Mouse (Mus musculus) granulocyte monocyte progenitor cell, adult 5-6 weeks (primary cell): ENCODE measurements around the gene Vstm5. TPM values are rescaled to one million over a fixed set of nuclear protein-coding genes. Genes with fewer than 3 reads are reported as not detected.
A peak's percentile ranks its signal among the peaks of the same experiment; 100 is the strongest.
"Not testable (repeated sequence)": the region's sequence is repeated elsewhere in the genome, so short reads cannot be mapped to it uniquely, and the experiment has no call there.

Experiments
- ATAC-seq: replicated peaks from 2 replicates; pipeline ENCODE4 v1.8.0; 2016; ENCODE audit warnings: mild to moderate bottlenecking, moderate TSS enrichment, inconsistent platforms; ENCODE audit not compliant: poor library complexity, severe bottlenecking
- total RNA-seq, 2 experiments: library from RNA; stranded (forward) in 1 of 2; stranded (reverse) in 1 of 2; fragments of 200-712, 200-1000 nt in 1 of 2; fragments of >200 nt in 1 of 2; fragmentation: Nextera tagmentation in 1 of 2; gene quantifications; 2 replicates each; pipeline ENCODE4 v1.2.3; 2014 to 2017

Gene Vstm5
- total RNA-seq (2014; fragmentation: Nextera tagmentation) (not detected in 2 replicates), total RNA-seq (2017) (not detected in 2 replicates)

GRCm38 (mm10) chr9:15239042-15239925, at the start of gene Vstm5:
Gene Vstm5, plus strand, starts transcription at chr9:15239045.
- ATAC-seq, result peak; percentile 57

- ATAC-seq, result not testable (repeated sequence)
Measured at GRCm38 (mm10) chr9:15194806-15195205, 44.0 kb upstream of the Vstm5 start.

- no peak for ATAC-seq
Measured at GRCm38 (mm10) chr9:15206631-15207030, 32.2 kb upstream of the Vstm5 start.

GRCm38 (mm10) chr9:15209320-15209719, 29.5 kb upstream of the Vstm5 start:
- no peak for ATAC-seq

- no peak for ATAC-seq
Measured at GRCm38 (mm10) chr9:15211876-15212275, 27.0 kb upstream of the Vstm5 start.

- ATAC-seq, result no peak
Measured at GRCm38 (mm10) chr9:15213695-15214094, 25.1 kb upstream of the Vstm5 start.

- ATAC-seq, result no peak
Measured at GRCm38 (mm10) chr9:15224912-15225311, 13.9 kb upstream of the Vstm5 start.

GRCm38 (mm10) chr9:15232445-15232844, 6.4 kb upstream of the Vstm5 start:
- ATAC-seq, result no peak

- ATAC-seq, result no peak
Measured at GRCm38 (mm10) chr9:15233604-15234003, 5.2 kb upstream of the Vstm5 start.

GRCm38 (mm10) chr9:15235986-15236385, 2.9 kb upstream of the Vstm5 start:
- no peak for ATAC-seq

GRCm38 (mm10) chr9:15237516-15238296, 1.1 kb upstream of the Vstm5 start:
- ATAC-seq, result no peak

GRCm38 (mm10) chr9:15238297-15238990, 401 bp upstream of the Vstm5 start:
- no peak for ATAC-seq

- ATAC-seq, result no peak
Measured at GRCm38 (mm10) chr9:15240006-15240405, 1.2 kb downstream of the Vstm5 start.

GRCm38 (mm10) chr9:15240863-15241595, 2.2 kb downstream of the Vstm5 start:
- no peak for ATAC-seq

- peak; percentile 81 for ATAC-seq
Measured at GRCm38 (mm10) chr9:15241596-15241939, 2.7 kb downstream of the Vstm5 start.

GRCm38 (mm10) chr9:15242130-15242529, 3.3 kb downstream of the Vstm5 start:
- no peak for ATAC-seq

- ATAC-seq, result no peak
Measured at GRCm38 (mm10) chr9:15245319-15246075, 6.7 kb downstream of the Vstm5 start.

GRCm38 (mm10) chr9:15250376-15250775, 11.5 kb downstream of the Vstm5 start:
- ATAC-seq, result no peak

- no peak for ATAC-seq
Measured at GRCm38 (mm10) chr9:15252196-15252595, 13.4 kb downstream of the Vstm5 start.
